Mouse (Mus musculus) kidney, postnatal 36 days (tissue): ENCODE data around the gene Rin2.

ENCODE experiments used
- DNase-seq, 2 experiments: peaks; one replicate each; pipeline ENCODE4 v3.0.0; 2021 to 2022; ENCODE audit warnings: mixed read lengths in 2 of 2

Rin2 gene

DNA sequence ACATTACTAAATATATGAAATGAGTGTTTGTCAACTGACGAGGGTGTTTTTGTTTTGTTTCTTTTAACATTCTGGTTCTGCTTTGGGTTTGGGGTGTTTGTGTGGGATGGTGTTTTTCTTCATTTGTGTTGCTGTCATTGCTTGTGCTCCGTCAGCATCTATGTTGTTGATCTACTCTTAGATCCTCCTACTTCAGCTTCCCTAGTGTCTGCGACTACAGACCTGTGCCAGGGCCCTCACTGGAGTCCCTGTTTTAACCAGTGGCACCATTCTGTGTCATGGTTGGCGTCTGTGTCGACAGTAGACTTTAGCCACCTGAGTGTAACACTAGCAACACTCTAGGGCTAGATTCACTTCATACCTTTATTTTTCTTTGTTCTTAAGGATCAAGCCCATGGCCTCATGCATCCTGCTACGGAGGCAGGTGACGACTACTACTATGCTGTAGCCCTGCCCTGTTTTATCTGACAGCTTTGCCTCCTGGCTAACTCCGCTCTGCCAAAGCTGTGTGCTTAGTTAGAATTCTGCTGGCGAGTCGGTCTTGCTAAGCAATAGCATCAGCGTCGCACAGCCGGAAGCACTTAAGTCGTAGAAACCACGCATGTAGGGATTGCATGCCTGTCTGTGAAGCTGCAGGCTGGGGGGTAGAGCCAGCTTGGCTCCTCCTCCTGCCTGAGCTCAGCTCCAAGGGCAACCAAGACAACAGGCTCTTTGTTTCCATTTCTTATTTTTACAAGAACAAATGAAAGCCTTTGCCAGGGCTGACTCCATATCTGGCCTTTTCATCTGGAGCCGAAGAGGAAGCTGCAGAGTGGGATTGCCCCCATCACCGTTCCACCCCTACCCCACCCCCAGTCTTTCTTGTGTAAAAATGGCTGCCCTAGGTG lies 157.2 kb downstream of the Rin2 start:
- DNase-seq: peak; percentile 59 to 60

DNA sequence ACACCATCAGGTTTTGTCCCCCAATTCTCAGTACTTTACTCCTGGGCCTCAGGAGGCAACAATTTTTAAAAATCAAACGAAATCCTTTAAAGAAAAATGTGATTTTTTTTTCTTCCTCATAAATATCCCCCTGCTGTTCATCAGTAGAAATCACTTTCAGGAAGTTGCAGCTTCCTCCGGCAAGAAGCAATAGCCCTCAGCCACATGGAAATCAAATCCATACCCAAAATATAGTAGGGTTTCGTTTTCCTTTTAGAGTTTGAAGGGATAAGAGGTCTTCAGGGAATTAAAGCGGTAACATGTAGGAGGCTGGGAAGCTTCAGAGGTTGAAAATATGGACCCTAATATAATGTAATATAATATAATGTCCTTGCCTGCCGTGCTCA lies 157.8 kb downstream of the Rin2 start:
- no peak for DNase-seq

DNA sequence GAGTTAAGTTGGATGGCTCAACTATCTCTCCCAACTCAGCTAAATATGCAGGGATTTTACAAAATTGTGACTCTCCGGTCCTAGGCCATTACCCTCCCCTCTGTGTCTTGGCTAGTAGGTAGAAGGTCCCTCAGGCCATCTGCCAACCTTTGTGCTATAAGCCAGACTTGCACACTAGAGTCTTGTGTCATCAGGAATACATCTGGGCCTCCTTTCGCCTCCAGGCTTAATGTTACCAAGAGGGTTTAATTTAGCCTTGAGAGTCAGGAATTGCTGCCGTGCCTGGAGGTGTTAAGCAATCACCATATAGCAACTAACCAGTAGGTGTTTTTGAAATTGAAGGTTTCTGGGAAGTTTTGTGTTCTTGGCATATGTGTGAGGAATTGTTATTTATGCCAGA lies 158.3 kb downstream of the Rin2 start:
- DNase-seq: no peak

- DNase-seq: no peak
These were observed 160.9 kb downstream of the Rin2 start for GRCm38 (mm10) chr2:145835920-145836319.

DNA sequence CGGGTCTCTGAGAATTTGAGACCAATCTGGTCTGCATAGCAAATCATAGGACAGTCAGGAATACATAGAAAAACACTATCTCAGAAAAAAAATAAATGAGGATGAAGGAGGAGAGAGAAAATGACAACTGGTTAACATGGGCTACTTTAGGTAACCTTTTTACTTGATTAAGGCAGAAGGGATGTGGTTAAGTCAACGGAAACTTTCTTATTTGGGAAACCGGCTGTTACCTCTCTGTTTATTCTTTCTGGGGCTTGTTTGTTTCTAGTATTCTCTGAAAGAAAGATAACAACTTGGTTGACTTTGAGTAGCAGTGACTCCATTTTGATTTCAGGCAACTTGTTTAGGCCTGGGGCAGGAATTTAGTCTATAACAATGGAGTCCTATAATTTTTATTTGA lies 163.7 kb downstream of the Rin2 start:
- no peak for DNase-seq

GRCm38 (mm10) chr2:145839565-145840315 lies 164.7 kb downstream of the Rin2 start:
- no peak for DNase-seq

DNA sequence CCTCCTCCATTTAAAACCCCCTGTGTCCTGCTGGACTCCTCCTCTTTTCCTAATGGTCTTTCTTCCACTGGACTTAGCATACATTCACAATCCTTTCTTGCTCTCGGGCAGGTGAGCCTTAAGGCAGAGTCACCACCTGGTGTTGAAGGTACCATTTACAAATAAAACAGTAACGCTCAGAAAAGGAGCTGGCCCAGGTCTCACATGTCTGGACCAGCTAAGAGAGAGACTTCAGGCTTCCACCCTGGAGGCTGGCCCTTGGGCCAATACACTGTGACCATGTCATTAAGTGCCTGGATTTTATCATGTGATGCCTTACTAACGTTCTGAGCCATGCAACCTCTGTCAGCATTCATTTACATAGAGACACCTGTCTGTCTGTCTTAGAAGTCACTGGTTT lies 165.3 kb downstream of the Rin2 start:
- DNase-seq: no peak

DNA sequence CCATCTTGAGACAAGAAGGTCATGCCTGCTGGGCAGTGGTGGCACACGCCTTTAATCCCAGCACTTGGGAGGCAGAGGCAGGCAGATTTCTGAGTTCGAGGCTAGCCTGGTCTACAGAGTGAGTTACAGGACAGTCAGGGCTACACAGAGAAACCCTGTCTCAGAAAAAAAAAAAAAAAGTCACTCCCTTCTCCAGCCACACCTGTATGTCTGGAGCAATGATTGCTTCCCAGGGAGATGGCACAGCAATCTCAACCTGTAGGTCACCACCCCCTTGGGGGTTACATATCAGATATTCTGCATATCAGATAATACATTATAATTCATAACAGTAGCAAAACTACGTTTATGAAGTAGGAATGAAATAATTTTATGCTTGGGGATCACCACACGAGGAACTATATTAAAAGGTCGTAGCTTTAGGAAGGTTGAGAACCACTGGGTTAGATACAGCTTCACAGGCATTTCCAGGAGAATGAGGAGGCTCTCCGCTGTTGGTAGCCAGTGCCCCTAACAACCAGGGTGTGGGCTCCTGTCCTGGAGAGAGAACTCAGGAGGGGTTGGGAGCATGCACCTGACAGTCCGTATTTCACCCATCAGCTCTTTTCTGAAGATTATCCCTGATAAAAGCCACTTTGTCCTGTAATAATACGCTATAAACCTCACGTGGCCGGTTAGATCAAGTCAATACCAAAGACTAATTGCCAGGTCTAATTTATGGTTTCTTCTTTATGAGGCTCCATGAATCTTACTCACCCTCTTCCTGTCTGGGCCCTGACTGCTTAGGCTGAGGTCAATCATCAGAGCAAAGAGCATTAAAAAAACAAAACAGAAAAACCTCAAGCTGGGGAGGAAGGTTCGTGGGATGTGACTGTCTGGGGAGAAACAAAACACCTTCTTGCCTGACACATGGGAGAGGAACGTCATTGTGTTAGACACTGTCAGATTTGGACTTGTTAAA lies 166.2 kb downstream of the Rin2 start:
- DNase-seq: no peak

DNA sequence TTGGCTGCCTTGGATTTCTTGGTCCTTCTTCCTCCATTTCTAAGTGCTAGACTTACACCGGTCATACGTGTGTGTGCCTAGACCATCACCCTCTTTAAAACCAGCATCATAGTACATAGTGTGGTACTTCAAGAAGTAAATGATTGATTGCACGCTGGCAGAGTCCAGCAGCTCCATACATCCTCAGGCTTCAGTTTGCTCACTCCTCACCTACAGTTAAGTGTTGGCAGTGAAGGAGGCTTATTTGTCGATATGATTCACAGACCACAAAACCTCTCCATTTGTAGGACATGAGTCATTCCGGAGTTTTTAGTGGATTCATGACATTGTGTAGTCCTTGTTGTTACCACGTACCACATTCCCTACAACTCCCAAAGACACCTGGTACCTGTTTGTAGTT lies 168.3 kb downstream of the Rin2 start:
- no peak for DNase-seq

GRCm38 (mm10) chr2:145846595-145846994 lies 171.6 kb downstream of the Rin2 start:
- DNase-seq: no peak

DNA sequence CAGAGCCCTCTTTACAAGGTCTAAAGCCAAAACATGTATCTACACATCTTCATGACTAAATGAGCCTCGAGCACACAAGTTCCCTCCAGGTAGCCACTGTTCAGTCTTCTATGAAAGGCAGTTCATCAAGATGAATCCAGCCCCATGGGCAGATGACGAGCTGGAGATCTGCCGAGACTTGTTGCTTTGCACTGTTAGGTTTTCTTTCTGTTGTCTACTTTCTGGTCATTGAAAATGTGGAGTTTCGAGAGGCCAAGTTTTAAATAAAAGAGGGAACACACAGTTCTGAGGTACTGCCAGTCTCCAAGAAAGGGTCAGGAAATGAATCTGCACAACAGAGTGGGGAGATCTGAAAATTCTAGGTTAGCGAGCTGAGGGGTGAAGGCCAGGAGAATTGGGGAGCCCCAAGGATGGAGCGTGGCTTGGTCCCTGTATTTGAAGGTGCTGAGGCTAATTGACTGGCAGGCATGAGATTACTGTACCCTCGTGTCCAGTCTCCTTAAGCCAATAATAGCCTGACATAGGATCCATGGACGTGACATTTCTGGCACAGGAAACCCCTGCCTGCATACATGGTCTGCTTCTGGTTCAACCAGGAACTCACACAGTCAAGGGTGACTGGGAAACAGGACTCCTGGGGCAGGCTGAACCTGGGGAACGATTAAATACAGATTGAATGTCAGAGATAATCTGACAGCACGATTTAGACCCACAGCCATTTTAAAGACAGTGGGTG lies 174.3 kb downstream of the Rin2 start:
- DNase-seq: no peak

DNA sequence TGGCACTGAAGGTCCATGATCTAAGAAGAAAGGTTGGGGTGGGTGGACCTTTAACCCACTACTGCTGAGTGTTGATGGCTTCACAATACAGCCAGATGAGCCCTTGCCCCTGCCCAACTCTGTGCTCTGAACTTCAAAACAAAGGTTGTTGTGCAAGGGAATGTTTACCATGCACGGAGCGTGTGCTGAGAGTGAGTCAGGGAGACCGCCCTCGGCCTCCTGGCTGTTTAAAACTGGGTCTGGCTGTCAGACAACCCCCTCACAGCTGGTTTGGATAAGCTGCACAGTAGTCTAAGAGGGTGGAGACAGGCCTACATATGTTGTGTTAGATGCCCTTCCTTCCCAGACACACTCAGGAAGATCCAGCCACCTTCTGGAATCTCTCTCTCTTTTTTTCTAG lies 175.8 kb downstream of the Rin2 start:
- no peak for DNase-seq

DNA sequence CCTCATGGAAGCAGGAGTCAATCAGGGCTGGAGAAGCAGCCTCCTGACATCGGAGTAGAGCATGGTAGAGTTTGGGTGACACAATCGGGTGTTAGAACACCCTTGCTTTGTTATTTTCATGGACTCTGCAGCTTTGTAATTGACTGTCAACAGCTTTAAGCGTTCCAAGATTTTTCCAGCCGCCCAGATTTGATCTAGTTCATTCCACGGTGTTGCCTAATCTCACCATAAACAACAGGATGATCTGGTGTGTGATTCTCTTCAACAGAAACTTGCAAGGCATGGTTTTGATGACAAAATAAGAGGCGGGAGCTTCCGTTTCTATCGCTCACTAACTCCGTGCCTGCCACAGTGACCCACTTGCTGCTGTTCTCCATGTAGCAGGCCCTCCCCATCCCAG lies 180.8 kb downstream of the Rin2 start:
- no peak for DNase-seq

DNA sequence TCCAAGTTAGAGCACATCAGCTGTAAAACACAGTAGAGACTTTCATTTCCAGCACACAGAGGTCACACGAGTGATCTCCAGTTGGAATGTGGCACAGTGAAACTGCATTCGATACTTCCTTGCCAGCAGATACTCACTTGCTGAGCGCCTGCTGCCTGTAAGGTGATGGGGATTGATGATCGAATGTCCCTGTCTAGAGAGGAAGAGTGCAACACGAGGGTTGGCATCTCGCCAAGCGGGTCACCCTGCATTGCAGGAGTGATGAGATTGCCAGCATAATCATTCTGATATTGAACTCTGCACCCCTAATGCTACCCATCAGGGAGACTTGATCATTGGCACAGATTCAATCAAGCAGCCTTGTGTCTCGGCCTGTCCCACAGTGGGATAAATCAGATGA lies 182.8 kb downstream of the Rin2 start:
- DNase-seq: peak in 1 of 2 experiments; percentile 59

GRCm38 (mm10) chr2:145859442-145859931 lies 184.5 kb downstream of the Rin2 start:
- peak; percentile 70 to 76 for DNase-seq

DNA sequence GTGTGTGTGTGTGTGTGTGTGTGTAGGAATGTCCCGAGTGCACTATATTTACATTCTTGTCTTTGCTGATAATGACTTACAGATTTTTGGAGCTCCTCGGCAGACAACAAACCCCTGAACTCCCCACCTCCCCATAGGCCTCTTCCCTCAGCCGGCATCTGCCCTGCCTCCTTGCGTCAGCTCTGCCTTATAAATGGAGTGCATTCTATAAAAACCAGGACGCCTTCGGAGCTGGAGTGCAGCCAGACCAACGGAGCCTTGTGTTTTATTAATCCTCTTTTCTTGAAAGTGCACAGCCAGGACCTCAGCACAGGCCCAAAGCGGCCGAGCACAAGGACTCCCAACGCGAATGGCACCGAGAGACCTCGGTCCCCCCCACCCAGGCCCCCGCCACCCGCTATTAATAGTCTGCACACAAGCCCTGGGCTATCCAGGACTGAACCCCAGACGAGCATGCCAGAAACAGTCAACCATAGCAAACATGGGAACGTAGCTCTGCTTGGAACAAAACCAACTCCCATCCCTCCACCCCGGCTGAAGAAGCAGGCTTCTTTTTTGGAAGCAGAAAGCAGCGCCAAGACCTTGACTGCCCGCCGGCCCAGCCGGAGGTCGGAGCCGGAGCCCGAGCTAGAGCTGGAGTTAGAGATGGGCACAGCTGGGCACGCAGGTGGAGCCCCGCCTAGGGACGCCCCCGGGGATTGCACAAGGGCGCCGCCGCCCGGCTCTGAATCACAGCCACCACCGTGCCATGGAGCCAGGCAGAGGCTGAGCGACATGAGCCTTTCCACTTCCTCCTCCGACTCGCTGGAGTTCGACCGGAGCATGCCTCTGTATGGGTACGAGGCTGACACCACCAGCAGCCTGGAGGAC lies 185.2 kb downstream of the Rin2 start:
- DNase-seq: peak; percentile 90 to 91

DNA sequence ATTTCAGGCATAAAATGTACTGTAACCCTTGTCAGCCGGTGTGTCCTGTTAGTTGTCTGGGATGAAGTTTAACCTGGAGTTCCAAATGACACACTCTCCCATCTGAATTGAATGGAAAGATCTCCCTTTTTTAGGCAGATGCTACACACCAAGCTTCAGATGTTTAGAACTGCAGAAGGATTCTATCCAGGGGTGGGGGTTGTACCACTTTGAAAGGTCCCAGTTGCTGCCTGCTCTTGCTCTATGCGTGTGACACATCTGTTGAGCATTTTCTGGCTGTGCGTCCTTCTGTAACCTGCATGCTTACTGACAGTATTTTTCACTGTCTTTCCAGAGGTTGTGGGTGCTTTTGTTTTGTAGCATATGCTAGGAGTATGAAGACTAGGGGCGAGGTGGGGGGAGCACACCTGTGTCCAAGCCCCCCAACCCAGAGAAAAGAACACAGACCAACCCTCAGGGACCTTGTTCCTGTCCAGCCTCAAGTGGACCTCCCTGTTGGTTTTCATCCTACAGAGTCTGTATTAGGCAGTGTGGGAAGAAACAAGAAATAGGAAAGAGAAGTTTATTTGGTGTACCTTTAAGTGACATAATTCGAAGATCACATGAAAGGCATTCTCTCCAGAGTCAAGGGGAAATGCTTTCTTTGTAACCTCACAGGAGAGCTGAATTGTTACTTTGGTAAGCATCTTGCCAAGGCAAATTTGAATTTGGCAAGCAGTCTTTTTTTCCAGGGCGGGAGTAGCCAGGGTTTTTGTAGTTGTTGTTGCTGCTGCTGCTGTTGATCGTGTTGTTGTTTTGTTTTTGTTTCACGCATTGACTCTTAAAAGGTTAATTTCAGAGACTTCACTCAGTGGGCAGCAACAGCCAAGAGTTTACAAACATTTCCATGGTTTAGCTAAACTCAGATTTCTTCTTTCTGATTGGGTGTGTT lies 186.4 kb downstream of the Rin2 start:
- DNase-seq: peak; percentile 54 to 66

DNA sequence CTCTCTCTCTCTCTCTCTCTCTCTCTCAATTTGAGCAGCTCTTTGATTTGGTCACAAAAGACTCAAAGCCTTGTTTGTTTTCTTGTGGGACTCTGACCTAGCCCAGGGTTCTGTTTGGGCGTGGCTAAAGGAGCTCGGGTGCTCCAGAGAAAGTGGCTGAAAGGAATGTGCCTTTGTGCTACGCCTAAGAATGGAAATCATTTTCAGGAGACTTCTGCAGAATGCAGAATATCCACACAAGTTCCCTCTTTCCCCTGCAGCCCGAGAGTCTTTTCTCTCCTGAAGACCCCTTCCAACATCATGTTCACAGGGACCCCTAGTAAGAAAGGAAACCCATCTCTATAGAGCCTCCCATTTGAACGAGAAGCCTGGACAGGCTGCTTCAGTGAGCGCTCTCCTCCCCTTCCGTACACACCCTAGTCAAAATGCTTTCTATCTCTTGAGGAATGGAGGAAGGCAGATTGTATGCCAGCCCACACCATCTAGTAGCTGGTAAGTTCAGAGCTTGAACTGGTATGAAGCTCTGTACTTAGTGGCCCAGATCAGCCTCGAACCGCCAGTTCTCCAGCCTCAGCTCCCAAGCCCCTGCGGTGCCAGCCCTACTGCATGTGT lies 187.3 kb downstream of the Rin2 start:
- peak; percentile 79 to 86 for DNase-seq

- DNase-seq: no peak
These were observed 190.3 kb downstream of the Rin2 start for GRCm38 (mm10) chr2:145865344-145865743.
